In the genomic region with DNA sequence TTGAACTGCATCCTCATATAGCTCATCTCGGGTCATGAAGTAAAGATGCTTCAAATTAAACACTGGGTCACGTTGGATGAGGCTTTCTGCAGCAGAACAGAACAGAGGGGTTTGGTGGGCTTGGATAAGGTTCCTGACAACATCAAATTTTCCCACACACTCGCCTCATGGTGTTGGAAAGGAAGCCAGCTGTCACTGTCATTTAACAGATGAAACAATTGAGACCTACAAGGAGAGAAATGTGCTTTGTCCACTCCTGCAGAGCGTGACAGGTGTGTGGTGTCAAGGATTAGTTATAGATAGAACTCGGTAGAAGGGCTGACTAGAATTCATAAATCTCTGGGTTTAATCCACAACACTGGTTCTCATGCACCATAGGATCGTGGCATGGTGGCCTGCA, we compare ENCODE assay signal across 15 mouse cellular contexts. TPM values are rescaled to one million over a fixed set of nuclear protein-coding genes. Genes with fewer than 3 reads are reported as not detected.
DNase-seq lines count a peak whose midpoint lies in the region; ATAC-seq and TF ChIP-seq lines count a peak whose summit lies in the region.
"Had no signal": no experiment of that assay in that cellular context is flagged by ENCODE, and none has a peak within 500 bp of the region (broad histone marks: within the 10 kb centered on the region; RNA-seq: fewer than 3 reads in every experiment).

No protein-coding gene starts in this region.

- WGBS in limb, embryonic 14.5 days: 77% methylated on average over 6 of the region's 6 CpGs
- WGBS in limb, embryonic 10.5 days: 82% methylated on average over 6 of the region's 6 CpGs
- 55% methylated on average over 6 of the region's 6 CpGs for WGBS in liver, embryonic 15.5 days (ENCODE audit: insufficient replicate concordance)
- WGBS in liver, embryonic 11.5 days: 69% methylated on average over 6 of the region's 6 CpGs

- no peaks in the 10 kb centered on the region for H3K79me2 ChIP-seq in myocyte (ENCODE audit: control insufficient read depth, insufficient read depth)

- no peak overlapping the region for H3ac ChIP-seq in myocyte (ENCODE audit: control insufficient read depth, insufficient read length)

- no peak overlapping the region for H3K27ac ChIP-seq in limb, embryonic 14.5 days (replicated peaks; ENCODE audit: low read depth, low read length)
- H3K27ac ChIP-seq in limb, embryonic 10.5 days: no peak overlapping the region
- H3K27ac ChIP-seq in liver, embryonic 15.5 days (replicated peaks): no peak overlapping the region
- no peak overlapping the region for H3K27ac ChIP-seq in liver, embryonic 11.5 days (ENCODE audit: low read depth, low read length)
- H3K27ac ChIP-seq: embryonic facial prominence, embryonic 13.5 days; forebrain, embryonic 10.5 days; forebrain, embryonic 13.5 days; heart, embryonic 15.5 days; hindbrain, embryonic 10.5 days; hindbrain, embryonic 13.5 days had no signal

- H3K9ac ChIP-seq in limb, embryonic 14.5 days (ENCODE audit: low read depth, low read length, severe bottlenecking): no peak overlapping the region
- H3K9ac ChIP-seq in liver, embryonic 15.5 days: no peak overlapping the region
- H3K9ac ChIP-seq in liver, embryonic 11.5 days (ENCODE audit: low read depth, low read length): no peak overlapping the region
- H3K9ac ChIP-seq: embryonic facial prominence, embryonic 13.5 days; forebrain, embryonic 13.5 days; heart, embryonic 12.5 days; heart, embryonic 15.5 days; hindbrain, embryonic 13.5 days had no signal

- DNase-seq in limb, embryonic 14.5 days (ENCODE audit: low spot score): no peak
- DNase-seq in limb, embryonic 10.5 days (ENCODE audit: low spot score): no peak
- no peak for DNase-seq in liver, embryonic 11.5 days (ENCODE audit: low spot score)
- no peak for DNase-seq in right cerebral cortex, adult 2 months (ENCODE audit: low spot score in 2 of 2)

- H3K36me3 ChIP-seq in limb, embryonic 14.5 days (ENCODE audit: control insufficient read depth, insufficient read depth, low read length): no peaks in the 10 kb centered on the region
- no peaks in the 10 kb centered on the region for H3K36me3 ChIP-seq in limb, embryonic 10.5 days
- 0 out of 2 replicates have a peak, but pooled peaks cover 3% of the 10 kb centered on the region for H3K36me3 ChIP-seq in liver, embryonic 15.5 days (replicated peaks)
- no peaks in the 10 kb centered on the region for H3K36me3 ChIP-seq in liver, embryonic 11.5 days (ENCODE audit: control insufficient read depth, insufficient read depth, low read length)
- no peaks in the 10 kb centered on the region for H3K36me3 ChIP-seq in myocyte (ENCODE audit: control insufficient read depth, insufficient read depth)
- H3K36me3 ChIP-seq: embryonic facial prominence, embryonic 13.5 days; forebrain, embryonic 10.5 days; heart, embryonic 12.5 days; heart, embryonic 15.5 days; hindbrain, embryonic 10.5 days; hindbrain, embryonic 13.5 days had no signal

- no peaks in the 10 kb centered on the region for H3K4me1 ChIP-seq in limb, embryonic 14.5 days (ENCODE audit: control insufficient read depth, insufficient read depth, low read length)
- peaks cover 13% of the 10 kb centered on the region for H3K4me1 ChIP-seq in limb, embryonic 10.5 days
- no peaks in the 10 kb centered on the region; the same call in 1 of the 2 replicates for H3K4me1 ChIP-seq in liver, embryonic 15.5 days (replicated peaks)
- H3K4me1 ChIP-seq in liver, embryonic 11.5 days (replicated peaks; ENCODE audit: control insufficient read depth, insufficient read depth, low read length): 0 out of 2 replicates have a peak, but pooled peaks cover 2% of the 10 kb centered on the region
- H3K4me1 ChIP-seq: forebrain, embryonic 13.5 days; hindbrain, embryonic 13.5 days had no signal

- no peak overlapping the region for H3K4me2 ChIP-seq in limb, embryonic 14.5 days (replicated peaks; ENCODE audit: low read depth, low read length, severe bottlenecking)
- H3K4me2 ChIP-seq in liver, embryonic 15.5 days: peak overlapping the region; percentile 50; the same call in 1 of the 2 replicates
- H3K4me2 ChIP-seq in liver, embryonic 11.5 days: no peak overlapping the region
- H3K4me2 ChIP-seq in myocyte (ENCODE audit: low read depth): no peak overlapping the region
- H3K4me2 ChIP-seq: embryonic facial prominence, embryonic 13.5 days; forebrain, embryonic 13.5 days; heart, embryonic 12.5 days; heart, embryonic 15.5 days; hindbrain, embryonic 13.5 days had no signal

- no peaks in the 10 kb centered on the region for H3K9me3 ChIP-seq in limb, embryonic 14.5 days (ENCODE audit: control insufficient read depth, low read length)
- no peaks in the 10 kb centered on the region for H3K9me3 ChIP-seq in limb, embryonic 10.5 days (replicated peaks)
- no peaks in the 10 kb centered on the region for H3K9me3 ChIP-seq in liver, embryonic 15.5 days (replicated peaks)
- H3K9me3 ChIP-seq in liver, embryonic 11.5 days (ENCODE audit: control insufficient read depth, low read length): no peaks in the 10 kb centered on the region
- H3K9me3 ChIP-seq: embryonic facial prominence, embryonic 13.5 days; forebrain, embryonic 10.5 days; forebrain, embryonic 13.5 days; heart, embryonic 12.5 days; heart, embryonic 15.5 days; hindbrain, embryonic 10.5 days; hindbrain, embryonic 13.5 days had no signal

- H3K27me3 ChIP-seq in limb, embryonic 14.5 days (ENCODE audit: control insufficient read depth, insufficient read depth, low read length): no peaks in the 10 kb centered on the region
- no peaks in the 10 kb centered on the region; the same call in 1 of the 2 replicates for H3K27me3 ChIP-seq in limb, embryonic 10.5 days (ENCODE audit: low read depth, poor library complexity, severe bottlenecking)
- no peaks in the 10 kb centered on the region for H3K27me3 ChIP-seq in liver, embryonic 15.5 days
- no peaks in the 10 kb centered on the region for H3K27me3 ChIP-seq in liver, embryonic 11.5 days (replicated peaks; ENCODE audit: control insufficient read depth, insufficient read depth, low read length)
- H3K27me3 ChIP-seq in myocyte (ENCODE audit: control insufficient read depth, insufficient read depth, insufficient read length): no peaks in the 10 kb centered on the region
- H3K27me3 ChIP-seq: forebrain, embryonic 13.5 days; heart, embryonic 15.5 days; hindbrain, embryonic 13.5 days had no signal

- H3K4me3 ChIP-seq in limb, embryonic 14.5 days (replicated peaks; ENCODE audit: low read length): no peak overlapping the region
- H3K4me3 ChIP-seq in limb, embryonic 10.5 days: no peak overlapping the region
- no peak overlapping the region for H3K4me3 ChIP-seq in liver, embryonic 15.5 days (replicated peaks)
- no peak overlapping the region for H3K4me3 ChIP-seq in liver, embryonic 11.5 days (ENCODE audit: low read depth, low read length)
- H3K4me3 ChIP-seq in myocyte: no peak overlapping the region
- H3K4me3 ChIP-seq: embryonic facial prominence, embryonic 13.5 days; forebrain, embryonic 10.5 days; forebrain, embryonic 13.5 days; heart, embryonic 12.5 days; heart, embryonic 15.5 days; hindbrain, embryonic 10.5 days; hindbrain, embryonic 13.5 days had no signal

- peak; percentile 38; the same call in 1 of the 2 replicates for ATAC-seq in limb, embryonic 14.5 days (ENCODE audit: low FRiP score, low read depth)
- ATAC-seq in liver, embryonic 15.5 days (ENCODE audit: insufficient read depth): no peak
- no peak for ATAC-seq in liver, embryonic 11.5 days (replicated peaks; ENCODE audit: low FRiP score)

- TF ChIP-seq POLR2A in limb, embryonic 14.5 days (IDR thresholded peaks at IDR 0.05; ENCODE audit: borderline replicate concordance, extremely low read depth, insufficient read depth, insufficient read length): no peak
- TF ChIP-seq POLR2A in myocyte (IDR thresholded peaks at IDR 0.05; ENCODE audit: insufficient read length, low read depth): no peak

TF ChIP-seq in myocyte, 11 proteins besides CTCF, POLR2A, EP300 and RAD21:
- TF ChIP-seq TCF3 (IDR thresholded peaks at IDR 0.05; ENCODE audit: insufficient read length, low read depth): no peak
- TF ChIP-seq MYOD1 (IDR thresholded peaks at IDR 0.05; ENCODE audit: control insufficient read depth in 1 of 3, insufficient read length in 2 of 3, low read depth in 2 of 3): peak in 2 of 3 experiments; percentile 54 to 59
- no peak for TF ChIP-seq MAX (IDR thresholded peaks at IDR 0.05; ENCODE audit: low read depth)

RNA-seq across cellular contexts. Expression of a gene that starts 3.1 kb away (rescaled TPM):
- polyA plus RNA-seq in limb, embryonic 14.5 days (2012; rRNA removed): 0.05 and 0.41 TPM in 2 replicates
- not detected in 2 replicates for polyA plus RNA-seq in limb, embryonic 14.5 days (2014; fragmentation: Nextera tagmentation; extraction: Ambion mirVana)
- polyA plus RNA-seq in limb, embryonic 10.5 days (2016; fragmentation: Nextera tagmentation; extraction: Ambion mirVana): 0.11 TPM in 1 of 2 replicates, not detected in the other
- polyA plus RNA-seq in liver, embryonic 15.5 days (2015; fragmentation: Nextera tagmentation; extraction: Ambion mirVana): 47.0 and 60.4 TPM in 2 replicates
- 1.0 and 1.2 TPM in 2 replicates for polyA plus RNA-seq in liver, embryonic 11.5 days (2014; fragmentation: Nextera tagmentation; extraction: Ambion mirVana)
- polyA plus RNA-seq in myocyte (2012; fragmentation: generic; extraction: Trizol): 2.1 TPM
- polyA plus RNA-seq: C2C12; CD4-positive, CD25-positive, alpha-beta regulatory T cell, adult 4 months; embryonic facial prominence, embryonic 13.5 days; forebrain, embryonic 10.5 days; forebrain, embryonic 13.5 days; heart, embryonic 15.5 days; hindbrain, embryonic 10.5 days; hindbrain, embryonic 13.5 days had no signal

RNA-seq across cellular contexts. Expression of a gene that starts 42.1 kb away (rescaled TPM):
- polyA plus RNA-seq in limb, embryonic 14.5 days (2012; rRNA removed): 11.2 and 12.3 TPM in 2 replicates
- 15.8 and 19.5 TPM in 2 replicates for polyA plus RNA-seq in limb, embryonic 14.5 days (2014; fragmentation: Nextera tagmentation; extraction: Ambion mirVana)
- polyA plus RNA-seq in limb, embryonic 10.5 days (2016; fragmentation: Nextera tagmentation; extraction: Ambion mirVana): 8.5 and 9.7 TPM in 2 replicates
- 5.7 and 6.0 TPM in 2 replicates for polyA plus RNA-seq in liver, embryonic 15.5 days (2015; fragmentation: Nextera tagmentation; extraction: Ambion mirVana)
- 9.0 and 10.6 TPM in 2 replicates for polyA plus RNA-seq in liver, embryonic 11.5 days (2014; fragmentation: Nextera tagmentation; extraction: Ambion mirVana)
- polyA plus RNA-seq in myocyte (2012; fragmentation: generic; extraction: Trizol): 6.3 TPM

Comparison
In these comparisons a context has a peak if more than half of its experiments do, and no peak if none do; other contexts are left out.
1. RNA of a gene that starts 3.1 kb away (polyA plus RNA-seq): 47.0 to 60.4 TPM in liver, embryonic 15.5 days; 2.1 TPM in myocyte (single experiment), 1.0 to 1.2 TPM in liver, embryonic 11.5 days, 0.05 to 0.41 TPM in limb, embryonic 14.5 days and 0.11 TPM in limb, embryonic 10.5 days; every median in the first group is over 10 times any median in the second.